Mouse (Mus musculus): ENCODE measurements around the gene Epas1. TPM values are rescaled to one million over a fixed set of nuclear protein-coding genes. Genes with fewer than 3 reads are reported as not detected.

The Epas1 gene
- polyA plus RNA-seq, 1 experiment from 2014 or later: 6.1 TPM

DNA sequence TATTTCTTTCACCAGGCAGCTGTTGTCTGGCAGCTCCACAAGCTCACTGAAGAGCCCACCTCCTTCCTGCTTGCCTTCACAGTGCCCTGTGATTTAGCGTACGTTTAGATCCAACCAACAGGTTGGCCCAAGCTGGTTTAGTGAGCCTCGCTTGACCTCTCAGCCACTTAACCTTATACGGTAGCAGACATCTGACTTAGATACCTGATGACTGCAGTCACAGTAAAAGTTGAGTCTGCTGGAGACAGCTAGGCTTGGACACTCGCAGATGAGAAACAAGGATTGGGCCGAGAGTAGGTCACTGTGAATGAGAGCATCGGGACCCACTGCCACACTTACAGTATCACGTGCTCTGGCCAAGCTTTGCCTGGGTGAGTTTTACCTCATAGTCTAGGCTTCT, 38.4 kb downstream of the Epas1 start:
- no peaks in the 10 kb centered on the region for H3K4me1 ChIP-seq (ENCODE audit: control insufficient read depth, insufficient read depth, low read length)
- H3K27ac ChIP-seq (ENCODE audit: low read depth, low read length): no peak overlapping the region
- no peaks in the 10 kb centered on the region for H3K36me3 ChIP-seq (ENCODE audit: control insufficient read depth, insufficient read depth, low read length)
- ATAC-seq (no peak), DNase-seq (ENCODE audit: low spot score) (no peak)
- H3K27me3 ChIP-seq (replicated peaks; ENCODE audit: control insufficient read depth, insufficient read depth, low read length): no peaks in the 10 kb centered on the region
- H3K9me3 ChIP-seq (replicated peaks; ENCODE audit: control insufficient read depth, low read length): no peaks in the 10 kb centered on the region
- 90% methylated on average over 8 of the region's 8 CpGs for WGBS
- no peak overlapping the region for H3K9ac ChIP-seq (ENCODE audit: low read length)
- no peak overlapping the region for H3K4me2 ChIP-seq (ENCODE audit: low read length)
- no peak overlapping the region for H3K4me3 ChIP-seq (ENCODE audit: low read depth, low read length)

DNA sequence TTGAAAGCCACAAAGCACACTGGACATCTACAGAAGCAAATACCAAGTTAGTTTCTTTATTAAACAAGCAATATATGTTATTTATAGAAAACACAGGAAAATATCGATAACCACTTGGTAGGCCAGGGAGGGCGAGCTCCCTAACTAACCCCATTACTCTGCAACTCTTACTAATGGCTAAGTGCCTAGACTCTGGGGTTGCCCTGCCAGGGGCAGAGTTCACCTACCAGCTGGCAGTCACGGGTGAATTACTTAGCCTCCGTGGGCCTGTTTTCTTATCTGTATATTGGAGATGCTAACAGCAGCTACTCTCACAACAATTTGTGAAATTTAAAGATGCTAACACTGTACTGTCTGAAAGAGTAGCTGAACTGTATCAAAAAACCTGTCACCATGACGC, 42.3 kb downstream of the Epas1 start:
- Histone ChIP-seq H3K27ac (ENCODE audit: low read depth, low read length) (no peak overlapping the region), H3K9me3 (replicated peaks; ENCODE audit: control insufficient read depth, low read length) (no peaks in the 10 kb centered on the region), H3K9ac (ENCODE audit: low read length) (no peak overlapping the region), H3K4me3 (ENCODE audit: low read depth, low read length) (no peak overlapping the region), H3K27me3 (replicated peaks; ENCODE audit: control insufficient read depth, insufficient read depth, low read length) (no peaks in the 10 kb centered on the region), H3K36me3 (ENCODE audit: control insufficient read depth, insufficient read depth, low read length) (no peaks in the 10 kb centered on the region), H3K4me2 (ENCODE audit: low read length) (no peak overlapping the region), H3K4me1 (ENCODE audit: control insufficient read depth, insufficient read depth, low read length) (no peaks in the 10 kb centered on the region)
- no peak for ATAC-seq
- DNase-seq (ENCODE audit: low spot score): no peak
- 93% methylated on average over 5 of the region's 5 CpGs for WGBS

DNA sequence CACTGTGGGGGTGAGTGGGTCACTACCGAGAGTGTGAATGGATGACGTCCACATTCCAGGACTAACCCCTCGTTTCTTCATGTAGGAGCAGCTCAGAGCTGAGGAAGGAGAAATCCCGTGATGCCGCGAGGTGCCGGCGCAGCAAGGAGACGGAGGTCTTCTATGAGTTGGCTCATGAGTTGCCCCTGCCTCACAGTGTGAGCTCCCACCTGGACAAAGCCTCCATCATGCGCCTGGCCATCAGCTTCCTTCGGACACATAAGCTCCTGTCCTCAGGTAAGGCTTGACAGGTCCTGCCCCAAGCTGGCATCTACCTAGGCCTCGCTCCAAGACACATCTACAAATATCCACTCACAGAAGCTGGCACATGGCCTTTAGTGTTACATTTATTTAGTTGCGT, 43.5 kb downstream of the Epas1 start:
- Histone ChIP-seq H3K4me1 (ENCODE audit: control insufficient read depth, insufficient read depth, low read length) (peaks cover 3% of the 10 kb centered on the region; the same call in 1 of the 2 replicates), H3K9me3 (replicated peaks; ENCODE audit: control insufficient read depth, low read length) (no peaks in the 10 kb centered on the region), H3K27ac (ENCODE audit: low read depth, low read length) (no peak overlapping the region), H3K36me3 (ENCODE audit: control insufficient read depth, insufficient read depth, low read length) (no peaks in the 10 kb centered on the region), H3K4me3 (ENCODE audit: low read depth, low read length) (no peak overlapping the region), H3K27me3 (replicated peaks; ENCODE audit: control insufficient read depth, insufficient read depth, low read length) (no peaks in the 10 kb centered on the region), H3K4me2 (ENCODE audit: low read length) (no peak overlapping the region), H3K9ac (ENCODE audit: low read length) (no peak overlapping the region)
- ATAC-seq: no peak
- whole genome bisulfite sequencing: 93% methylated on average over 13 of the region's 13 CpGs
- DNase-seq (ENCODE audit: low spot score): no peak

DNA sequence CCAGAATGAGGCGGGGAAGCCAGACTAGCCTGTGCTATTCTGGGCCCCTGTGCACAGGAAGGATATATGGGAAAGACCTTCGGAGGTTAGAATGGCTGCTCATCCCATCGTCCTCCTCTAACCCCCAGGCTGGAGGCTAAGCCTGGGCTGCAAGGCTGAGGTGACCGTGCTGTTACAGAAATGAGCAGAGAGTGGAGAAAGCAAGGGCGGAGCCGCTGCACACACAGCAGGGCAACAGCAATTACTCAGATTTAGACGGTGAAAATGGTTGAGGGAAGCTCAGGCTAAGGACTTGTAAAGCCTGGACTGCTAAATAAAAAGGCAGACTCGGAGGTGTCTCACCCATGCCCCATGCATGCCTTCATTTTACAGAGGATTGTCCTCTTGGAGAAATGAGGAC, 45.0 kb downstream of the Epas1 start:
- Histone ChIP-seq H3K27me3 (replicated peaks; ENCODE audit: control insufficient read depth, insufficient read depth, low read length) (no peaks in the 10 kb centered on the region), H3K27ac (ENCODE audit: low read depth, low read length) (no peak overlapping the region), H3K36me3 (ENCODE audit: control insufficient read depth, insufficient read depth, low read length) (no peaks in the 10 kb centered on the region), H3K9me3 (replicated peaks; ENCODE audit: control insufficient read depth, low read length) (no peaks in the 10 kb centered on the region), H3K9ac (ENCODE audit: low read length) (no peak overlapping the region), H3K4me1 (ENCODE audit: control insufficient read depth, insufficient read depth, low read length) (peaks cover 3% of the 10 kb centered on the region; the same call in 1 of the 2 replicates), H3K4me3 (ENCODE audit: low read depth, low read length) (no peak overlapping the region), H3K4me2 (ENCODE audit: low read length) (no peak overlapping the region)
- DNase-seq (ENCODE audit: low spot score) (no peak), ATAC-seq (no peak)
- 69% methylated on average over 8 of the region's 8 CpGs for WGBS

DNA sequence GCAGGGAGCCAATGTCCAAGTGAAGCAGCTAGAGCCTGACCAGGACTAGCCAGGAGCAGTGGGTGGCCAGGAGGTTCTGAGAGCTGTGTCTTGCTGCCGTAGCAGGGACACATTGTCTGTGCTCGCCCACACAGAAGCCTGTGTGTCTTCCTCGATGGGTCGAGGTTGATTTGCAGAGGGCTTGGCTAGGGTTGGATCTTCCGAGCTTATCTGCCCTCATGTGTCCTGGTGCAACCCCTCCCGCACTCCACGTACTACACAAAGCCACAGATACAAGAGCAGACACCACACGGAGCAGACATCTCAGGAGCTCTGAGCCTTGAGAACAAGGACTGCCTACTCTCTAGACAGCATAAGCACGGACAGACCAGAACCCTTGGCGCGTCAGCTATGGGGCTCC, 45.5 kb downstream of the Epas1 start:
- 85% methylated on average over 11 of the region's 11 CpGs for WGBS
- ATAC-seq (no peak), DNase-seq (ENCODE audit: low spot score) (no peak)

DNA sequence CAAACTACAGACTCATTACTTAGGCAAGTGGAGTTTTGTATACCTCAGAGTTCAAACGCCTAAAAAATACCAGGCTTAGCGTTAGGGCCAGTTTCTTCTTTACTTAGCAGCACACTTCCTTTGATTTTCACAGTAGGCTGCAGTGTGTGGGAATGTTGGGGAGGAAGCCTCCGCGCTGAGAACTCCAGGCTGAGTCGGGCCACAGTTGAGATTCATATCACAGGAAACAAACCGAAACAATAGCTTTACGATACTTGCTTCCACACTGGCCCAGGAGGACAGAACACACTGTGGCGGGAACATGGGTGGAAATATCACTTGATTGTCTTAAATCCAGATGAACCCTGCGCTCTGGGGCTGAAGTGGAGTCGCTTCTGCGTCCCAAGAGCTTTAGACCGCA, 47.0 kb downstream of the Epas1 start:
- Histone ChIP-seq H3K9ac (ENCODE audit: low read length) (no peak overlapping the region), H3K9me3 (replicated peaks; ENCODE audit: control insufficient read depth, low read length) (no peaks in the 10 kb centered on the region), H3K4me1 (ENCODE audit: control insufficient read depth, insufficient read depth, low read length) (peaks cover 3% of the 10 kb centered on the region; the same call in 1 of the 2 replicates), H3K4me2 (ENCODE audit: low read length) (no peak overlapping the region), H3K27ac (ENCODE audit: low read depth, low read length) (no peak overlapping the region), H3K36me3 (ENCODE audit: control insufficient read depth, insufficient read depth, low read length) (no peaks in the 10 kb centered on the region), H3K27me3 (replicated peaks; ENCODE audit: control insufficient read depth, insufficient read depth, low read length) (no peaks in the 10 kb centered on the region), H3K4me3 (ENCODE audit: low read depth, low read length) (no peak overlapping the region)
- DNase-seq (ENCODE audit: low spot score) (no peak), ATAC-seq (no peak)
- 73% methylated on average over 12 of the region's 12 CpGs for WGBS

More for the DNA sequence above, 45.5 kb downstream of the Epas1 start:
- Histone ChIP-seq H3K9ac (ENCODE audit: low read length) (no peak overlapping the region), H3K4me3 (ENCODE audit: low read depth, low read length) (no peak overlapping the region), H3K27ac (ENCODE audit: low read depth, low read length) (no peak overlapping the region), H3K36me3 (ENCODE audit: control insufficient read depth, insufficient read depth, low read length) (no peaks in the 10 kb centered on the region), H3K9me3 (replicated peaks; ENCODE audit: control insufficient read depth, low read length) (no peaks in the 10 kb centered on the region), H3K4me2 (ENCODE audit: low read length) (no peak overlapping the region), H3K27me3 (replicated peaks; ENCODE audit: control insufficient read depth, insufficient read depth, low read length) (no peaks in the 10 kb centered on the region), H3K4me1 (ENCODE audit: control insufficient read depth, insufficient read depth, low read length) (peaks cover 3% of the 10 kb centered on the region; the same call in 1 of the 2 replicates)

DNA sequence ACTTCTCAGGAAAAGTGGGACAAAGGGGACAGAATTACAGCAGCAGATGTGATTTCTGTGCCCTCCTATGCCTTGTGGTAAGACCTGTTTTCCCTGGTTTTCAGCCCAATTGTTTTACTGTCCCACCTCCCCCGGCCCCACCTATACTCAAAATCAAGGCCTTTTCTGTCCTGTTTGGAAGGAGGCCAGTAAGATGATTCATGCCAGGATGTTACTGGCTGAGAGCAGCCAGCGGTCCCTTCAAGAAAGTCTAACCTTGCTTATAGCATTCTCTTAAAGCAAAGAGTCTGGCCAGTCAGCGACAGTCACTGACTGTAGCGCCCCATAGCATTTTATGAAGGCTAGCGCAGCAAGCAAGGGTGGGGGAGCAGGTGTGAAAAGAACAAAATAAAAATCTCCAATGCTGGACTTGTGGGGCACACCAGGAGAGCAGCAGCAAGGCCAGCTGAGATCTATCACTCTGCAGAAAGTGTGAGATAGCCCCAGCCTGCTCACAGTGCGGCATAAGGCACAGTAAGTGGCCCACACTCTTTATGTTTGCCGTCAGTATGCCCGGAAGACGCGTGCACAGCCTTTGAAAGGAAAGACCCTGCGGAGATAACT, 47.8 kb downstream of the Epas1 start:
- Histone ChIP-seq H3K36me3 (ENCODE audit: control insufficient read depth, insufficient read depth, low read length) (no peaks in the 10 kb centered on the region), H3K4me2 (ENCODE audit: low read length) (no peak overlapping the region), H3K4me1 (ENCODE audit: control insufficient read depth, insufficient read depth, low read length) (peaks cover 3% of the 10 kb centered on the region; the same call in 1 of the 2 replicates), H3K9ac (ENCODE audit: low read length) (no peak overlapping the region), H3K9me3 (replicated peaks; ENCODE audit: control insufficient read depth, low read length) (no peaks in the 10 kb centered on the region), H3K27me3 (replicated peaks; ENCODE audit: control insufficient read depth, insufficient read depth, low read length) (no peaks in the 10 kb centered on the region), H3K4me3 (ENCODE audit: low read depth, low read length) (no peak overlapping the region), H3K27ac (ENCODE audit: low read depth, low read length) (no peak overlapping the region)
- DNase-seq (ENCODE audit: low spot score) (no peak), ATAC-seq (peak; percentile 29; the same call in 1 of the 2 replicates)
- 71% methylated on average over 11 of the region's 11 CpGs for WGBS

DNA sequence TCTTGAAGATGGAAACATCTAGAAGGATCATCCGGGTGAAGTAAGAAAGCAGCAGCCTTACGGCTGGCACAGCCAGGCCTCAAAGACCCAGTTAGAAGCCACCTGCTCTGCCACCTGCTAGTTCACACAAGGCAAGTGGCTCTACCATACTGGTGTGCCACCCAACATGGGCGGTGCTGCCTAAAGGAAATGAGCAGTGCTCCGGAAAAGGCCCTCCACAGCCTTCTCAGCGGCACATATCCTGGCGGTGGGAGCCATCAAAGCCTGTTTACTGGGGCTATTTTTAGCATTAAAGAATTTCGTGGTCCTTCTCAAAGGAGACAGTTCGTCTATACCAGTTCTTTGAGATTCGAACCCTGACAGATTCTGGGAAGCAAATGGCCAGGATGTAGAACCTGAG, 48.4 kb downstream of the Epas1 start:
- Histone ChIP-seq H3K9ac (ENCODE audit: low read length) (no peak overlapping the region), H3K27me3 (replicated peaks; ENCODE audit: control insufficient read depth, insufficient read depth, low read length) (no peaks in the 10 kb centered on the region), H3K4me2 (ENCODE audit: low read length) (no peak overlapping the region), H3K27ac (ENCODE audit: low read depth, low read length) (no peak overlapping the region), H3K4me1 (ENCODE audit: control insufficient read depth, insufficient read depth, low read length) (peaks cover 3% of the 10 kb centered on the region; the same call in 1 of the 2 replicates), H3K4me3 (ENCODE audit: low read depth, low read length) (no peak overlapping the region), H3K9me3 (replicated peaks; ENCODE audit: control insufficient read depth, low read length) (no peaks in the 10 kb centered on the region), H3K36me3 (ENCODE audit: control insufficient read depth, insufficient read depth, low read length) (no peaks in the 10 kb centered on the region)
- DNase-seq (ENCODE audit: low spot score) (no peak), ATAC-seq (peak; percentile 40; the same call in 1 of the 2 replicates)
- WGBS: 67% methylated on average over 9 of the region's 9 CpGs

DNA sequence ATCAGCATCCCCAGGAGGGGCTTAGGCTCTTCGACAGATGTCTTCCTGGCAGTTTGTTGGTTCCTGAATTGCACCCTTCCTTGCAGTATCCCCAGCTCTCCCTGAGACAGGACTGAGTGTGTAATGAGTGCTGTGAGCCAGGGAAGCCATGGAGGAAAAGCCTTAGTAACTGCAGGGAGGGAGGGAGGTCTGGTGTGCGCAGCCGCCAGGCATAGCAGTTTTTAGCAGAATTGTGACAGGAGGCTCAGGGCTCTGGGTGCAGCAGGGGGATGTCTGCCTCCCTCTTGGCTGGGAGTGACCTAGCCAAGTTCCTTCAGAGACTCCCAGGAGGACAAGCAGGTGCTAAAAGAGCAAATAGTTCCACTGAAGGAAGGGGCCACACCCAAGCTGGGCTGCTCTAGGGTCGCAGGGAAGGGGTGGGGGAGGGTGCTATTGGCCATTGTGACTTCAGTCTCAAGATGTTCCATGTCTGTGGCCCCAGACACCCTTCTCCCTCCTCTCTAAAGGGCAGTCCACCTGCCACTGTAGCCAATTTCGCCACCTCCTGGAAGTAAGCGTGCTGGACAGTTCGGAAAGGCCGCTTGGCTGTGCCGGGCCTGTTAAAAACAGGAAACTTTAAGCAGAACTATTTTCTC, 49.0 kb downstream of the Epas1 start:
- Histone ChIP-seq H3K27ac (ENCODE audit: low read depth, low read length) (0 out of 2 replicates have a peak overlapping the region, but pooled peaks have one; percentile 36), H3K36me3 (ENCODE audit: control insufficient read depth, insufficient read depth, low read length) (no peaks in the 10 kb centered on the region), H3K4me3 (ENCODE audit: low read depth, low read length) (no peak overlapping the region), H3K27me3 (replicated peaks; ENCODE audit: control insufficient read depth, insufficient read depth, low read length) (no peaks in the 10 kb centered on the region), H3K9ac (ENCODE audit: low read length) (no peak overlapping the region), H3K4me2 (ENCODE audit: low read length) (no peak overlapping the region), H3K9me3 (replicated peaks; ENCODE audit: control insufficient read depth, low read length) (no peaks in the 10 kb centered on the region), H3K4me1 (ENCODE audit: control insufficient read depth, insufficient read depth, low read length) (peaks cover 3% of the 10 kb centered on the region; the same call in 1 of the 2 replicates)
- 73% methylated on average over 9 of the region's 9 CpGs for WGBS
- ATAC-seq (no peak), DNase-seq (ENCODE audit: low spot score) (no peak)
